Mouse (Mus musculus) E14TG2a.4 (cell line): ENCODE measurements around the gene Zxdc.

Source experiments
- CTCF ChIP-seq: conservative IDR thresholded peaks from 2 replicates; pipeline ENCODE4 v1.5.1; 2014; ENCODE audit warnings: low read length
- NANOG ChIP-seq: IDR thresholded peaks from 2 replicates; pipeline ENCODE4 v1.6.1; 2014; ENCODE audit warnings: borderline replicate concordance, low read length, mixed read lengths
- POU5F1 ChIP-seq: IDR thresholded peaks from 2 replicates; pipeline ENCODE4 v1.6.1; 2014; ENCODE audit warnings: low read length, borderline replicate concordance

GRCm38 (mm10) chr6:90450697-90451096 lies 81.4 kb downstream of the Zxdc start:
- TF ChIP-seq CTCF: no peak
- no peak for TF ChIP-seq POU5F1
- no peak for TF ChIP-seq NANOG
